Mouse (Mus musculus): ENCODE measurements at regions not wholly inside any gene's neighbourhood (a gene's known extent, or its start where the extent isn't known, plus 50 kb on each side); places are given as distances from the start of the nearest gene placed in this dataset.

- WGBS = 59% methylated on average over 7 of the region's 7 CpGs
- TF ChIP-seq EP300 (optimal IDR thresholded peaks at IDR 0.05) (no peak), CTCF (IDR thresholded peaks at IDR 0.05; ENCODE audit: low read depth) (no peak)
- Histone ChIP-seq H3K4me3 (ENCODE audit: low read depth, low read length) (no peak overlapping the region), H3K4me2 (replicated peaks; ENCODE audit: low read depth) (no peak overlapping the region), H3K9ac (ENCODE audit: low read length) (no peak overlapping the region), H3K27ac (replicated peaks) (no peak overlapping the region), H3K27me3 (ENCODE audit: control insufficient read depth, insufficient read depth, low read length) (no peaks in the 10 kb centered on the region), H3K4me1 (replicated peaks; ENCODE audit: control insufficient read depth, insufficient read depth) (no peaks in the 10 kb centered on the region), H3K36me3 (ENCODE audit: control insufficient read depth, insufficient read depth, low read length) (no peaks in the 10 kb centered on the region), H3K9me3 (ENCODE audit: control insufficient read depth, low read length) (no peaks in the 10 kb centered on the region)
- no peak for ATAC-seq (ENCODE audit: low FRiP score, low TSS enrichment)
- DNase-seq (ENCODE audit: low spot score) = no peak
These were observed 529.7 kb downstream of the Tmem38b start for GRCm38 (mm10) chr4:54355381-54356040.

DNA sequence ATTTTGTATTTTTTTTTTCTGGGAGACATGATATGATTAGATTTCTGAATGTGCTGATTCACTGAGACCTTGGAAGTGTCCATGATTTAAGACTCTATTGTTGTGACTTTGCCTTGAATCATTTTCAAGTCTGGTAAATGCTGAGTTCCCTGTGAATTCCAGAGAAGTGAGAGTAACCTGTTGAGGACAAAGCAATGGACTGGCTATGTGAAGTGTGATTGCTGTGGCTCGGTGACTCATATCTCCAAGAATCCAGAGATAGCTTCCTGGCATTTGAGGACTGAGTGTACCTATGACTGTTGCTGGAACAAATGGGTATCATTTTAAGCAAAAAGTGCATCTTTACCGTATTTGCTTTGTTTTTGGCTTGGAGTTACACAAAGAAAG lies 530.2 kb downstream of the Tmem38b start:
- no peak for DNase-seq (ENCODE audit: low spot score)
- ATAC-seq (ENCODE audit: low FRiP score, low TSS enrichment) = no peak
- Histone ChIP-seq H3K36me3 (ENCODE audit: control insufficient read depth, insufficient read depth, low read length) (no peaks in the 10 kb centered on the region), H3K4me1 (replicated peaks; ENCODE audit: control insufficient read depth, insufficient read depth) (no peaks in the 10 kb centered on the region), H3K27ac (replicated peaks) (no peak overlapping the region), H3K27me3 (ENCODE audit: control insufficient read depth, insufficient read depth, low read length) (no peaks in the 10 kb centered on the region), H3K4me2 (replicated peaks; ENCODE audit: low read depth) (no peak overlapping the region), H3K9ac (ENCODE audit: low read length) (no peak overlapping the region), H3K4me3 (ENCODE audit: low read depth, low read length) (no peak overlapping the region), H3K9me3 (ENCODE audit: control insufficient read depth, low read length) (no peaks in the 10 kb centered on the region)
- TF ChIP-seq CTCF (IDR thresholded peaks at IDR 0.05; ENCODE audit: low read depth) (no peak), EP300 (optimal IDR thresholded peaks at IDR 0.05) (no peak)
- WGBS = 77% methylated on average over 2 of the region's 2 CpGs

DNA sequence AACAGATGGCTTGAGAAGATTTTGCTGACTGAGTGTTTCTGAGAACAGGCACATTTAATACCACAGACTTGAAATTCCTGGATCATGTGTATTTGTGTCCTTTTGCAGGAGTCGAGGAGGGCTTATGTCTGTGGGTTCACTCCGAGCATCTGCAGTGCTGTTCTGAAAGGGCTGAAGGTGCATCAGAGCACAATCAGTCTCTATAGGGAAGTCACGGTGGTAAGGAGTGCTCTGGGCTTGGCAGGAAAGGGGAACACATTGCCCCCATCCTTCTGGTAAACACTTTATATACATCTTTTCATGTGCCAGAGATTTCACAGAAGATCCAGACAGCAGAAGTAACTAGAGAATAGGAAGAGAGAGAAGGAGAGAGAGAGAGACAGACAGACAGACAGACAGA lies 545.1 kb downstream of the Tmem38b start:
- Histone ChIP-seq H3K4me2 (replicated peaks; ENCODE audit: low read depth) (no peak overlapping the region), H3K4me3 (ENCODE audit: low read depth, low read length) (no peak overlapping the region), H3K36me3 (ENCODE audit: control insufficient read depth, insufficient read depth, low read length) (no peaks in the 10 kb centered on the region), H3K4me1 (replicated peaks; ENCODE audit: control insufficient read depth, insufficient read depth) (no peaks in the 10 kb centered on the region), H3K27ac (replicated peaks) (no peak overlapping the region), H3K9ac (ENCODE audit: low read length) (no peak overlapping the region), H3K27me3 (ENCODE audit: control insufficient read depth, insufficient read depth, low read length) (no peaks in the 10 kb centered on the region), H3K9me3 (ENCODE audit: control insufficient read depth, low read length) (no peaks in the 10 kb centered on the region)
- no peak for ATAC-seq (ENCODE audit: low FRiP score, low TSS enrichment)
- no peak for DNase-seq (ENCODE audit: low spot score)
- WGBS = 57% methylated on average over 3 of the region's 3 CpGs
- TF ChIP-seq CTCF (IDR thresholded peaks at IDR 0.05; ENCODE audit: low read depth) (no peak), EP300 (optimal IDR thresholded peaks at IDR 0.05) (no peak)

- TF ChIP-seq EP300 (optimal IDR thresholded peaks at IDR 0.05) = no peak
- no peak for TF ChIP-seq CTCF (IDR thresholded peaks at IDR 0.05; ENCODE audit: low read depth)
- WGBS = 41% methylated on average over 7 of the region's 7 CpGs
- no peaks in the 10 kb centered on the region for H3K4me1 ChIP-seq (replicated peaks; ENCODE audit: control insufficient read depth, insufficient read depth)
These were observed 545.6 kb downstream of the Tmem38b start for GRCm38 (mm10) chr4:54371418-54371957.

DNA sequence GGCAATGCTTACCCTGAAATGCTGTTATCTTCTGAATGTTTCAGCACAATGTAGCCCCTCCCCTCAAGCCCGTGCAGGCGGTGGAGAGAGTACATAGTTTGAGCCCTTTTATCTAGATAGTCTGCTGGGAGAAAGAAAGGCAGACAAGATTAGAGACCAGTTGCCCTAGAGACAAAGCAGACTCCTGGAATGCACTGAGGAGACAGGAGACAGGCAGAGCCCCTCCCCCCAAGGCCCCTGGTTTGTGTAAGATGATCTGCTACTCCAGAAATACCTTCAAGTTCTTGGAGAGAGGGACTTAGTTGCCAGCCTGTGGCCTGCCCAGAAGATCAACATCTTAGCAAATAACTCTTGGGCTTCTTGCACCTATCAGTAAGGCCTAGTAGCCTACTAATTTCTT lies 547.8 kb downstream of the Tmem38b start:
- ATAC-seq (ENCODE audit: low FRiP score, low TSS enrichment) = no peak
- 33% methylated on average over 2 of the region's 2 CpGs for WGBS

More at GRCm38 (mm10) chr4:54371418-54371957, 545.6 kb downstream of the Tmem38b start:
- Histone ChIP-seq H3K9ac (ENCODE audit: low read length) (no peak overlapping the region), H3K4me3 (ENCODE audit: low read depth, low read length) (no peak overlapping the region), H3K9me3 (ENCODE audit: control insufficient read depth, low read length) (no peaks in the 10 kb centered on the region), H3K36me3 (ENCODE audit: control insufficient read depth, insufficient read depth, low read length) (no peaks in the 10 kb centered on the region), H3K27me3 (ENCODE audit: control insufficient read depth, insufficient read depth, low read length) (no peaks in the 10 kb centered on the region), H3K27ac (replicated peaks) (no peak overlapping the region), H3K4me2 (replicated peaks; ENCODE audit: low read depth) (no peak overlapping the region)
- DNase-seq (ENCODE audit: low spot score) (no peak), ATAC-seq (ENCODE audit: low FRiP score, low TSS enrichment) (no peak)

GRCm38 (mm10) chr4:54374457-54374856 lies 548.6 kb downstream of the Tmem38b start:
- DNase-seq (ENCODE audit: low spot score) = no peak
- H3K27me3 ChIP-seq (ENCODE audit: control insufficient read depth, insufficient read depth, low read length) = no peaks in the 10 kb centered on the region
- H3K36me3 ChIP-seq (ENCODE audit: control insufficient read depth, insufficient read depth, low read length) = no peaks in the 10 kb centered on the region
- no peak overlapping the region for H3K4me2 ChIP-seq (replicated peaks; ENCODE audit: low read depth)
- TF ChIP-seq EP300 (optimal IDR thresholded peaks at IDR 0.05) = no peak
- no peak for TF ChIP-seq CTCF (IDR thresholded peaks at IDR 0.05; ENCODE audit: low read depth)
- ATAC-seq (ENCODE audit: low FRiP score, low TSS enrichment) = no peak
- no peak overlapping the region for H3K4me3 ChIP-seq (ENCODE audit: low read depth, low read length)
- H3K4me1 ChIP-seq (replicated peaks; ENCODE audit: control insufficient read depth, insufficient read depth) = no peaks in the 10 kb centered on the region
- no peak overlapping the region for H3K9ac ChIP-seq (ENCODE audit: low read length)
- 37% methylated on average over 5 of the region's 5 CpGs for WGBS
- H3K9me3 ChIP-seq (ENCODE audit: control insufficient read depth, low read length) = no peaks in the 10 kb centered on the region
- no peak overlapping the region for H3K27ac ChIP-seq (replicated peaks)

More for the DNA sequence above, 547.8 kb downstream of the Tmem38b start:
- DNase-seq (ENCODE audit: low spot score) = no peak
- Histone ChIP-seq H3K9ac (ENCODE audit: low read length) (no peak overlapping the region), H3K27ac (replicated peaks) (no peak overlapping the region), H3K36me3 (ENCODE audit: control insufficient read depth, insufficient read depth, low read length) (no peaks in the 10 kb centered on the region), H3K4me2 (replicated peaks; ENCODE audit: low read depth) (no peak overlapping the region), H3K9me3 (ENCODE audit: control insufficient read depth, low read length) (no peaks in the 10 kb centered on the region), H3K4me3 (ENCODE audit: low read depth, low read length) (no peak overlapping the region), H3K4me1 (replicated peaks; ENCODE audit: control insufficient read depth, insufficient read depth) (no peaks in the 10 kb centered on the region), H3K27me3 (ENCODE audit: control insufficient read depth, insufficient read depth, low read length) (no peaks in the 10 kb centered on the region)
- TF ChIP-seq CTCF (IDR thresholded peaks at IDR 0.05; ENCODE audit: low read depth) = no peak
